Mouse (Mus musculus) hematopoietic stem cell, adult 5-6 weeks (primary cell): Measurements from ENCODE around the gene Grip1. TPM values are rescaled to one million over a fixed set of nuclear protein-coding genes. Genes with fewer than 3 reads are reported as not detected.

Experiments used
- ATAC-seq, 2 experiments: fragments of 125-278 bp in 1 of 2; replicated peaks in 1 of 2; 2 replicates each; pipeline ENCODE4 v1.8.0; 2016 to 2017; ENCODE audit warnings: inconsistent platforms in 2 of 2, mild to moderate bottlenecking in 2 of 2, moderate number of reproducible peaks in 2 of 2, low read depth in 1 of 2, moderate TSS enrichment in 1 of 2; ENCODE audit not compliant: low FRiP score in 2 of 2, poor library complexity in 2 of 2, severe bottlenecking in 2 of 2, insufficient read depth in 1 of 2, low TSS enrichment in 1 of 2
- total RNA-seq: library from RNA; stranded (forward); fragments of 172-1452, 232-1000 nt; gene quantifications from 2 replicates; pipeline ENCODE4 v1.2.3, GENCODE M21; 2017

The Grip1 gene
- total RNA-seq, 1 experiment from 2014 or later, result not detected

DNA sequence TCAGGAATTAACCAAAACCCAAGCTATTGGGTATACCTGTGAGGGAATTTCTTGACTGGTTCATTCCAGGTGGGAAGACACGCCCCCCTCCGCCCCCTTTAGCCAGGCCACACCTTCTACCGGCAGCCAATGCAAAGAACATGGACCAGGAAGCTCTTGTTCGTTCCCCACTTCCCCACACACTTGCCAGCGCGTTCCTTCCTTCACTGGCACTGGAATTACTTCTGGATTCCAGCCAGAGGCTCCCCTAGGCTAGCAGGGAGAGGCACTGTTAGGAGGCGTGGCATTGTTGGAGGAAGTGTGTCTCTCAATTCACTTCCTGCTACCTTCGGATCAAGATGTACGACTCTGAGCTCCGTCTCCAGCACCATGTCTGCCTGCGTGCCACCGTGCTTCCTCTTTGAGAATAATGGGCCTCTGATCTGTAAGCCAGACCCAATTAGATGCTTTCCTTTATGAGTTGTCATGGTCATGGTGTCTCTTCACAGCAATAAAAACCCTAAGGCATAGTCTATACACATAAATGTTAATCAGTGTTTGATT is 682.5 kb downstream of the Grip1 start:
- peak; percentile 15 to 51; a peak in 2 of 4 replicates for ATAC-seq

Other genes with a start within 250 kb of the Grip1 start
- gene Cand1, start 213.8 kb upstream of the Grip1 start, total RNA-seq, result 56.7 and 56.8 TPM in 2 replicates